Mouse (Mus musculus) neutrophil, adult 83 days (primary cell): ENCODE measurements around the gene Ptprk. TPM values are rescaled to one million over a fixed set of nuclear protein-coding genes. Genes with fewer than 3 reads are reported as not detected.

ENCODE experiments used
- total RNA-seq, 2 experiments: library from RNA; stranded (reverse); gene quantifications; one replicate each; pipeline ENCODE4 v1.2.4; 2023

The Ptprk gene
- under 1 TPM; 0.18 to 0.31 TPM for total RNA-seq

DNA sequence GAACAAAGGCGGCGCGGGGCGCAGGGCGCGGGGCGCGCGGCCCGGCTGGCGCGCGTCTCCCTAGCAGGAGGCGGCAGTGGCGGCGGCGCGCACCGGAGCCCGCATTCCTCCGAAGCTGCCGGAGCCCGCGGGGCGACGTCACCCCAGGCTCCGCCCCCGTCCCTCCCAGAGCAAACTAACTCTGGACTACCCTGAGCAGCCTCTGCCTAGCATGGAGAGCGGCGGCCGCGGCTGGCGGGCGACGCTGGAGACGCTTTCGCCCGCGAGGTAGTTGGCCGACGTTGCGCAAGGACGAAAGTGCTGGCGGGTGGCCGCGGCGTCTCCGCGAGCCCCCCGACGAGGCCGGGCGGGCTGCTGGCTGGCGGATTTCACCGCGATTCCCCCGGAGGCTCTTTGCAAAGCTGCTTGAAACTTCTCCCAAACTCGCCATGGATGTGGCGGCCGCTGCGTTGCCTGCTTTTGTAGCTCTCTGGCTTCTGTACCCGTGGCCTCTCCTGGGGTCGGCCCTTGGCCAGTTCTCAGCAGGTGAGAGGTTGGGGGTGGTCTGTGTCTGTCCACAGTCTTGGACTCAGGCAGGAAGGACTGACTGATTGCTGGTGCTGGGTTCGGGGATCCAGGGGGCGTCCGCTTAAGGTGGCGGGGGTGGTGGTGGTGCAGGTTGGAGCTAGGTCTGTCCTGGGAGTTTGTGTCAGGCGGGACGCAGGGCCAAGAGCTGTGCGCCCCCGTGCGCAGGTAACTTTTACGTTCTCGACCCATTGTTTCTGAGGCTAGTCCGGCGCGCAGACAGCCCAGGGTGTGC is at the start of gene Ptprk:
Ptprk (plus strand) TSS at position 168 of the 799 bp plus-strand sequence.

